Mouse (Mus musculus) heart, adult 11 months (tissue): ENCODE measurements at regions not wholly inside any gene's neighbourhood (a gene's known extent, or its start where the extent isn't known, plus 50 kb on each side); places are given as distances from the start of the nearest gene placed in this dataset.

Source experiments
- DNase-seq: peaks from one replicate; pipeline ENCODE4 v3.0.0; 2022

- peak; percentile 66 for DNase-seq
These were observed 422.9 kb upstream of the Smim15 start for GRCm38 (mm10) chr13:107621337-107621736.

- no peak for DNase-seq
These were observed 423.4 kb upstream of the Smim15 start for GRCm38 (mm10) chr13:107620887-107621286.

GRCm38 (mm10) chr13:107620210-107620609, 424.0 kb upstream of the Smim15 start:
- no peak for DNase-seq

- DNase-seq, result peak; percentile 76
These were observed 424.8 kb upstream of the Smim15 start for GRCm38 (mm10) chr13:107619430-107619927.

- DNase-seq, result peak; percentile 58
These were observed 425.3 kb upstream of the Smim15 start for GRCm38 (mm10) chr13:107618796-107619429.

- no peak for DNase-seq
These were observed 425.9 kb upstream of the Smim15 start for GRCm38 (mm10) chr13:107618369-107618771.

- no peak for DNase-seq
These were observed 426.7 kb upstream of the Smim15 start for GRCm38 (mm10) chr13:107617582-107617981.

- no peak for DNase-seq
These were observed 427.5 kb upstream of the Smim15 start for GRCm38 (mm10) chr13:107616775-107617174.

- DNase-seq, result peak; percentile 77
These were observed 435.2 kb upstream of the Smim15 start for GRCm38 (mm10) chr13:107608996-107609503.

GRCm38 (mm10) chr13:107607294-107607693, 437.0 kb upstream of the Smim15 start:
- peak; percentile 98 for DNase-seq

GRCm38 (mm10) chr13:107602149-107602548, 442.1 kb upstream of the Smim15 start:
- DNase-seq, result no peak

- peak; percentile 52 for DNase-seq
These were observed 443.2 kb upstream of the Smim15 start for GRCm38 (mm10) chr13:107601132-107601439.

- DNase-seq, result peak; percentile 94
These were observed 443.7 kb upstream of the Smim15 start for GRCm38 (mm10) chr13:107600331-107601131.

GRCm38 (mm10) chr13:107599094-107599644, 445.1 kb upstream of the Smim15 start:
- DNase-seq, result peak; percentile 51

GRCm38 (mm10) chr13:107598391-107598790, 445.9 kb upstream of the Smim15 start:
- peak; percentile 64 for DNase-seq

- peak; percentile 69 for DNase-seq
These were observed 447.0 kb upstream of the Smim15 start for GRCm38 (mm10) chr13:107597217-107597616.

- peak; percentile 46 for DNase-seq
These were observed 448.1 kb upstream of the Smim15 start for GRCm38 (mm10) chr13:107596183-107596582.

- peak; percentile 78 for DNase-seq
These were observed 455.7 kb upstream of the Smim15 start for GRCm38 (mm10) chr13:107588399-107589002.

GRCm38 (mm10) chr13:107587678-107588077, 456.6 kb upstream of the Smim15 start:
- DNase-seq, result peak; percentile 62

GRCm38 (mm10) chr13:107585936-107586335, 458.3 kb upstream of the Smim15 start:
- DNase-seq, result peak; percentile 55

- no peak for DNase-seq
These were observed 458.9 kb upstream of the Smim15 start for GRCm38 (mm10) chr13:107585353-107585752.

- peak; percentile 34 for DNase-seq
These were observed 465.3 kb upstream of the Smim15 start for GRCm38 (mm10) chr13:107578968-107579367.

- peak; percentile 19 for DNase-seq
These were observed 466.4 kb upstream of the Smim15 start for GRCm38 (mm10) chr13:107577809-107578208.
